Mouse (Mus musculus) monocyte, adult 2 months (primary cell): Measurements from ENCODE around the gene Terf2ip.

Source experiments
- DNase-seq, 2 experiments: peaks; one replicate each; pipeline ENCODE4 v3.0.0; 2022; ENCODE audit warnings: low spot score in 2 of 2, low read depth in 1 of 2

The Terf2ip gene

DNA sequence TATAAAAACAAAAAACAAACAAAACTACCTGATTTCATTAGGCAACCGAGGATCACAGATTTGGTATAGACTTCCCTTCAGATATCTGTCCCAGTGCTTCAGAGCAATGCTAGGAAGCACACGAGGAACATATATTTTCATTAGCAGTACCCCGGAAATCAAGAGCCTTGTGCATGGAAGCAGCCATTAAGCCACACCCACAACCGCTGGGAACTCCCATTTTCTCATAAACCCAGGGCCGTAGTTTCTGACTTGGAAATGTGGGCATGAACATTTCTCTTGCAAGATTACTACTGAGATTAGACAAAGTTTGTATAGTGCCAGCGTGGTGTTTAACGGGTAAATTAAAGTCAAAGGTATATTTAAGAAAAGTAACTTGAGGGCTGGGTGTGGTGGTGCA lies 1.6 kb upstream of the Terf2ip start:
- no peak for DNase-seq

DNA sequence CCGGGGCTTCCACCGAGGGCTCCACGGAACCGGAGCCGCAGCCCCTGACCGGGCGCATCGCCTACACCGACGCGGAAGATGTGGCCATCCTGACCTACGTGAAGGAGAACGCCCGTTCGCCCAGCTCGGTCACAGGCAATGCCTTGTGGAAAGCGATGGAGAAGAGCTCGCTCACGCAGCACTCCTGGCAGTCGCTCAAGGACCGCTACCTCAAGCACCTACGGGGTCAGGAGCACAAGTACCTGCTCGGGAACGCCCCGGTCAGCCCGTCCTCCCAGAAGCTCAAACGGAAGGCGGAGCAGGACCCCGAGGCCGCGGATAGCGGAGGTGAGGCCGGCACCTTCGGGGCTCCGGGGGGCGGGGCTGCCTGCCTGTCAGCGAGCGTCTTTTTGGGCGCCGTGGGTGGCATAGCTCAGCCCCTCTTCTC lies 631 bp downstream of the Terf2ip start:
- DNase-seq, result no peak

- no peak for DNase-seq
Measured at GRCm38 (mm10) chr8:112014936-112015335, 3.7 kb downstream of the Terf2ip start, which contains the start of gene Gm6793. Gm6793 (minus strand) TSS chr8:112015036.

DNA sequence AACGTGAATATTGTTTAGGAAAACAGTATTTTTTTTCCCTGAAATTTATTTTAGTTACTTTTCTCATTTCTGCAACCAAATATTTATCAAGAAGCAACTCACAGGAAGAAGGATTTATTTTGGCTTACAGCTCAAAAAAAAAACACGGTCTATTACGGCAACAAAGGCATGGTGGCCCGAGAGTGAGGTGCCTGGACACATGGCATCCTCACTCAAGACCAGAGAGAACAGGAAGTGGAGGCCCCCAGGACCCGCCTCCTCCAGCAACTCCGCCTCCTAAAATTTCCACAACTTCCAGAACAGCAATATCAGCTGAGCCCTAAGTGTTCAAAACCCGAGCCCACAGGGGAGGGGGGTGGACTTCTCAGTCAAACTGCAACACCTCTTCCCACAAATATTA lies 18.3 kb downstream of the Terf2ip start:
- DNase-seq, result no peak

GRCm38 (mm10) chr8:112030663-112031062 lies 19.5 kb downstream of the Terf2ip start:
- no peak for DNase-seq

DNA sequence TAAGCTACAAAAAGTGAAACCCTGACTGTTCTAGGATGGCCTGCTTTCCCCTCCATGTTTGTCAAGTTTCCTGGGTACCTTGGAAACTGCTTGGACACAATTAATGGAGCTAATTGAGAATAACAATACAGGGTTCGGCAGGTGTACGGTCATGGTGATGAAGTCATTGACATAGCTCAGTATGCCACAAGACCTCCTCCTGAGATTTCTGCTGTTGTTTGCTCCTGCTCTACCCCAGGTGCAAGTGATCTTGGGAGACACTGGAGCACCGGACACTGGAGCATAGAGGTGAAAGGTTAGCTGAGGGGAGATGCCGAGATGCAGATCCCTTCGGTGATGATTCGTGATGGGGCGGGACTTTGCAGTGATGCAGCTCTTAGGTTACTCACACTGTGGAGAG lies 21.9 kb downstream of the Terf2ip start:
- DNase-seq, result no peak

DNA sequence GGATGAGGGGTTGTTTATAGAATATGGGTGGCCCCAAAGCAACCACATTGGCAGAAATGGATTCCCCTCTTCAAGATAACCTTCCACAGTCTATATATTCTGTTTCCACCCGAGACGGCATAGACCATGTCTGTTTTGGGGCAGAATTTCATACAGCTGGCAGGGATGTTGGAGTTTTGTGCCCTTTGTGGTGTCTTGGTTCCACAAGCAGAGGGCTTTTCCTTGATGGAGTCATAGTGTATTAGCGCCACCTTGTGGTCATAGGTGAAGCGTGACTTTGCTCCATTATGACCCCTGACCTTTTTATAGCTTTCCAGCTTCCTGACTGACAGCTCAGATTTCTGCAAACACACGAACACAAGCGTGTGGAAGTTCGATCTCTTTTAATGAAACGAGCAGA lies 23.4 kb downstream of the Terf2ip start:
- peak in 1 of 2 experiments; percentile 1 for DNase-seq

- DNase-seq, result no peak
Measured at GRCm38 (mm10) chr8:112037521-112037920, 26.3 kb downstream of the Terf2ip start.

- no peak for DNase-seq
Measured at GRCm38 (mm10) chr8:112045182-112045581, 34.0 kb downstream of the Terf2ip start.

DNA sequence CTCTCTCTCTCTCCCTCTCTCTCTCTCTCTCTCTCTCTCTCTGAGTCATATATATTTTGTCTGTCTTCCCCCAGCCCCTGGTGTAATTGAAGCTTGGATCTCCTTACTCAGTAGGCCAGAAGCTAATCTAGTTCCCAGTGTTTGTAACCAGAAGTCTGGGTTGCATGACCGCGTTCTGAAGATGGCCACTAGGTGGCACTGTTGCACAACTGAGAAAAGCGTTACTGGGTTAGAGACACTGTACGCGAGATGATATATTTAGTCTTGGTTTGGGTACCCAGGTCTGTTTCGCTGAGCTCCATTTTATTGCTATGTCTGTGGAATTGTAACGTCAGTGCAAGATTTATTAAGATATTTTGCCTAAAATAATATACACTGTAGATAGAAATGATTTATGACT lies 34.7 kb downstream of the Terf2ip start:
- peak in 1 of 2 experiments; percentile 28 for DNase-seq

DNA sequence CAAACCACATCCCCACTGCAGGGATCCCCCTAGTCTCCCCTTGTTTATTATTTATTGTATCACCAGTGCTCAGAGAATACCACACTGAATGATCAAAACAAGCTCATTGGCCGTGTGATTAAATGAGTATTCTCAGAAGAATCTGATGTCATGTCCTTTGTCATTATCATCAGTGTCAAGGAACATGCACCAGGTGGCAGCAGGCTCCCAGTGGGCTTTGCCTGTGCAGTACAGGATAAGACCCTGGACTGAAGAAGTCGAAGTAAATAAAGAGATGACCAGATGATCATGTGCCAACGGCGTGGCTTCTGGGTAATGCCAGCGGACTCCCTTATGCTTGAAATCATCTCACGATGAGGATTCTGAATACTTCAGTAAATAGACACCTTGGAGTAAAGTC lies 37.1 kb downstream of the Terf2ip start:
- no peak for DNase-seq

DNA sequence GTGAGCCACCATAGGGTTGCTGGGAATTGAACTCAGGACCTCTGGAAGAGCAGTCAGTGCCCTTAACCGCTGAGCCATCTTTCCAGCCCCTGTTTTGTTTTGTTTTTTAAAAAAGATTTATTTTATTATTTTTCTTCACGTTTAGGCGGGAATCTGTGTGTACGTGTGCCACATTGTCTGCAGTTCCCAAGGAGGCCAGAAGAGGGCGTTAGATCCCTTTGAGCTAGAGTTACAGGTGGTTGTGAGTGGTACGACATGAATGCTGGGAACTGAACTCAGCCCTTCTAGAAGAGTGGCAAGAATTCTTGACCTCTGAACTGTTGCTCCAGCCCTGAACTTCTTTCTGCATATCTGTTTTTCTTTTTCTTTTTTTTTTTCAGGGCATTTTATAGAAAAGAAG lies 38.8 kb downstream of the Terf2ip start:
- DNase-seq, result no peak

DNA sequence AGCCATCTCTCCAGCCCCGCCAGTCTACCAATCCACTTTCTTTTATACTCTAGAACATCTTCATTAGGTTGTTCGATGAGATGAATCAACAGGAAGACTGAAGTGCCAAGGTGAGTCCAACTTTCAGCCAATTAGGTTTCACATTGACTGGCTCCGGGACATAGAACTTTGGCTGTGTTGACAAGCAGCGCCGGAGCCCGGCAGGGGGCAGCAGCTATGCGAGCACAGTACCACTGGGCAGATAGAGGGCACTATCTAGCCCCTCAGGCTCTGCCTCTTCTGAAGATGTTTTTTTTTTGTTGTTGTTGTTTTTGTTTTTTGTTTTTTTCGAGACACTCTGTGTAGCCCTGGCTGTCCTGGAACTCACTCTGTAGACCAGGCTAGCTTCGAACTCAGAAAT lies 40.3 kb downstream of the Terf2ip start:
- DNase-seq, result no peak

DNA sequence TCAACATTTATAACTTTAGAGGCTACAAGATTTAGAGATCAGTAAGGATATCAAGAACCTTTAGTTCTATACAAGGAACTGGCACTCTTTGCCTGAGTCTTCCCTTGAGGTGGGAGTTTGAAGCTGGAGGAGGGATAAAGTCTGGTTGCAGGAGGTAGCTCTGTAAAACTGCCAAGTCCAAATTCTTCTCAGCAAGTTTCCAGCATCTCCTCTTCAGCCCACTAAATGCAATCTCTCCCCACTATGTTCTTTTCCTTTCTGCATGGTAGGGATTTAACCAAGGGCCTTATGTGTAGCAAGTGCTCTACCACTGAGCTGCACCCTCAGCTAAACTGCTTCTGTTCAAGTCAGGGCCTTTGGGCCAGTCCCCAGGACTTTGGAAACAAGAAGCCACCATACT lies 43.3 kb downstream of the Terf2ip start:
- no peak for DNase-seq

DNA sequence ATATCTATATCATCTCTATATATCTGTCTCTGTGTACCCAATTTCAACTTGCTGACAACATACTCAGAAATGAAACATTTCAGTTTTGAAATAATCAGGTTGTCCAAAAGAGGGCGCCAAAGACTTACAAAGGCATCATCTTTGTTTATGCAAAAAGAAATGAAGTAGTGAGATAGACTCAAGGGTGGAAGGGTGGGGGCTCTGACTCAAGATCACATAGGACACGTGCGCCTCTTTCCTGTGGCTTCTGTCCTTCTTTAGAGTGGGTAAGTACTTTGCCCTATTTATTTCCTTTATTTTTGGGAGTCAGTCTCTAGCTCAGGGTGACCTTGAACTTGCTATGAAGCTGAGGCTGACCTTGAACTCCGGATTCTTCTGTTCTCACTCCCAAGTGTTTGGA lies 50.2 kb downstream of the Terf2ip start:
- DNase-seq, result no peak
